Mouse (Mus musculus) C2C12 (cell line): Measurements from ENCODE around the gene Mctp2.

Source experiments
- CTCF ChIP-seq: IDR thresholded peaks from one replicate; pipeline ENCODE4 v1.5.1; 2011; ENCODE audit not compliant: control insufficient read depth, insufficient read depth, insufficient read length
- MYOD1 ChIP-seq: IDR thresholded peaks from one replicate; pipeline ENCODE4 v1.6.1; 2011; ENCODE audit warnings: low read depth; ENCODE audit not compliant: control insufficient read depth, insufficient read length
- USF1 ChIP-seq: IDR thresholded peaks from one replicate; pipeline ENCODE4 v1.6.1; 2011; ENCODE audit warnings: low read depth, mild to moderate bottlenecking, control low read depth, moderate library complexity

- TF ChIP-seq CTCF (no peak), USF1 (no peak), MYOD1 (no peak)
These were observed 146.8 kb downstream of the Mctp2 start for GRCm38 (mm10) chr7:72159513-72160063.
